Mouse (Mus musculus): ENCODE measurements around the gene Zp3.

Zp3 gene

DNA sequence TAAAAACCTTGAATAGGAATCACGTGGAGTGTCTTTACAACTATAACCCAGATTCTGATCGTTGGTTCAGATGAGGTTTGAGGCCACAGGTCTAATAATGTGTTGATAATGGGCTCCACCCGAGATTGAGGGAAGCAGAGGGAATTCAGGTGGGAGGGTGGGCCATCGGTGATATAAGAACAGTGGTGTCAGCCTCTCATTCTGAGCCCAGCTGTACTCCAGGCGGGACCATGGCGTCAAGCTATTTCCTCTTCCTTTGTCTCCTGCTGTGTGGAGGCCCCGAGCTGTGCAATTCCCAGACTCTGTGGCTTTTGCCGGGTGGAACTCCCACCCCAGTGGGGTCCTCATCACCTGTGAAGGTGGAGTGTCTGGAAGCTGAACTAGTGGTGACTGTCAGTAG is at the start of gene Zp3:
Zp3 (plus strand) TSS at position 196 of the 400 bp plus-strand sequence.
- DNase-seq (ENCODE audit: low read depth, low spot score), result no peak

DNA sequence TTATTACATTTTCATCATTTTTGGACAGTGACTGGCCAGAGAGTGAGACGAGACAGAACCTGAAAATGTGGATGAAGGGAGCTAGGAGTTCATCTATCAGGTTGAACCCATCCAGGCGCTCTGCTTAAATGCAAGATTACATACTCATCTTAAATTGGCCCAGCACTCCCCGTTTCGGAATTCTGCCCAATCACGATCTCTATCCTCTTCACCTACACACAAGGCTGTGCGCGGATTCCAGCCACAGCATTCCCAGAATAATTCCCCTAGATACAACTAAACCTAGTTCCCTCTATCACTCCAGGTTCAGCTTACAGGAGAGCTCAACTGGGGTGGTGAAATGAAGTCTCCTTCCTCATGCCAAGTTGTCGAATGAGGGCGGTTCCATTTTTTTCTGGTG is 48.4 kb upstream of the Zp3 start:
- no peak for DNase-seq (ENCODE audit: low read depth, low spot score)

DNA sequence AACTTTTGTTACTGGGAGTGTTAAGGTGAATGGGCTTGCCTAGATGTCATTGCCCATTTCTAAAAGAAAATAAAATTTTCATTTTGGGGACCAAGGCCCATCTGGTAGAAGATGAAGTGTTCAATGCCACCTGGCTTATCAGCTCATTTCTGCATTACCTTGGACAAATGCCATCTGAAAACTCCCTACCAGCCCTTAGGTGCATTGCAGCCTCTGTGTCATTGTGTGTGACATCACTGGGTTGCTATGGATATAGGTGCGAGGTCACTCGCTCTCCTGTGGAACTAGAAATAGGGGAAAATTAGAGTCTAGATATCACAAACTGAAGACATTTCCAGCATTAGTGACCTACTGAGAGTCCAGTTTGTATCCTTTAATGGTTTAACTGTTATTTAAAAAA is 47.5 kb upstream of the Zp3 start:
- DNase-seq (ENCODE audit: low read depth, low spot score), result no peak

DNA sequence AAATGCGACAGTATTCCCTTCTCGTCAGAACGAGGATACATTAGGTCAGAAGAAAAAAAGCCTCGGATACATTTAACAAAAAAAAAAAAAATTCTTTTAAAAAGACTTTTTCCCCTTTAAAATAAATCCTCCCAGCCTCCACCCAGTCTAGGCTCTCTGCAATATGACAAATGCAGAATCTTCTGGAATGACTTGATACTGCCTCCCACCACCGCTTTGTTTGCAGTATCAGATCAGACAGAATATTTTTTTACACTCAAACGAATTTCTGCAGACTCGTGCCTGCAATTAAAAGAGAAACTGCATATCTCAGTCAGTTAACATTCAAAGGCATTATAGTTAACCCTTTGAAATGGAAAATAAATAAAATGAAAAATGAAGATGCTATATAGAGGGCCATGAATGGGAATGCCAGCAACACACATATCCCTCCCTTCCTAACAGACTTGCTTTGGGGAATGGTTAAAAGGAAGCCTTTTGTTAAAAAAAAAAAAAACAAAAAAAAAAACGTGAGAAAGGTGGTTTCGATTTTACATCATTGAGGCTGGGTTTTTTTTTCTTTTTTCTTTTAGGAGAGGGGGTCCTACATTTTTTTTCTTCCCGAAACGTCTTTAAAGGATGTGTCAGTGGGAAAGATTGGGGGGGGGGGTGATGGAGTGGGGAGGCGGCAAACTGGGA is 46.5 kb upstream of the Zp3 start:
- no peak for DNase-seq (ENCODE audit: low read depth, low spot score)

DNA sequence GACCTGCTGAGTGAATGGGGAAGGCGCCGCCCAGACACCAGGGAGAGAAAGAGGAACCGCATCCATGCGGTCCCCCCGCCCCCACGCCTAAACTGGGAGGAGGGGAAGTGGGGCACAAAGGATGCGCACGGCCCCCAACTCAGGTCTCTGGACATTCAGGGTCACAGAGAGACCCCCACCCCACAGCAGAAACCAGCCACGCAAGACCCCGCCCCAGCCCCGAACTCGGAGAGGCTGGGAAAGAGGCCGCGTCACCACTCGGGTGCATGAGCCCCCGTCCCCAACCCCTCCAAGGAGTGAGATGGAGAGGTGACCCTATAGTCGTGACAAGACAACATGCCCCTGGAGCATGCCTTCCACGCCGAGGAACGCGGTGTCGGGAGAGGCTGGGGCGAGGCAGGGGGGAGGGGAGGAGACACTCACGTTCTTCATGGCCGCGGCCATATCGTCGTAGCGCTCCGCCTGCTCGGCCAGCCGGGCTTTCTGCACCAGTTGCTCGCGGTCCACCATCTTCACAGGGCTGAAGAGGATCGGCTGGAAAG is 45.9 kb upstream of the Zp3 start:
- no peak for DNase-seq (ENCODE audit: low read depth, low spot score)

DNA sequence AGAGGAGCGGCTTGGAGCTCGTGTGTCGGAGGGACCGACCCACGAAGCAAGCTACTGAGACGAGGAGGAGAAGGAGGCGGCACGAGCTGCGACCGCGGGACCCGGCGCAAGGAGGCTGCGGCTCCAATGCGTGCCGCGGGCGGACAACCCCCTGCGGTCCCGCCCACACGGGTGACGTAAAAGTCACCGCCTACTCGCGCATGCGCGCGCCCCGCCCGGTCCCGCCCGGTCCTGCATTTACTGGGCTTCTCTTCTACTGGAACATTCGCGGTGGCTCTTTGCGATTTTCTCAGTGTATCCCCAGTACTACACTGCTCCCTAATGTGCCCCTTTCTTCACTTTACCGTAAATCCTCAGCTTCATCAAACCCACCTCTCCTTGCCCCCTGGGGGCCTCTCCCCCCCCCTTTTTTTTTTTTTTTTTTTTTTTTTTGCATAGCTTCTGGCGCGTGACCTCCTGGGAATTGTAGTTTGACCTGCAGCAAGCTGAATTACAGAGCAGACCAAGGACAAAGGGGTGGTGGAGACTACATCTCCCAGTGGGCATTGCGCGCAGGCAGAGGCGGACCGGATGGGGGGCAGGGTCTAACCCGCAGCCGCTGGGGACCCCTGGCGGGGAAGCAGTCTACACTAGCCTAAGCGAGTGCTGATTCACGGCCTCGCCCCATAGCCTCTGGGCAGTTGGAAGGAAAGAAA is 45.3 kb upstream of the Zp3 start, which contains the start of gene Ywhag:
Ywhag (minus strand) TSS at position 136 of the 695 bp plus-strand sequence.
- DNase-seq (ENCODE audit: low read depth, low spot score), result peak; percentile 98

DNA sequence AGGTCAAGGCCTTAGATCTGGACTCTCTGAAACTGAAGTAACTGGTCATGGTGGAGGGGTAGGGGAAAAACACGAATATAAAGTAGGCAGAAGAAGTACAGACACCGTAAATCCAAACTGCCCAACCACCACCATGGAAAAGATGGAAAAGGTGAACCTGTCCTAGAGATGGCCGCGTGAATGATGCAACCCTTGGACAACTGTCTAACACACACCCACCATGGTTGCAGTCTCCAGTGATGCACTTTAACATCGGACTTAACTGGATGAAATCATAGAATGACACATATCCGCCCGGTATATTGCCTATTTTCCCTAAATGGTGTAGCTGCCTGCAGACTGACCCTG is 44.7 kb upstream of the Zp3 start:
- DNase-seq (ENCODE audit: low read depth, low spot score), result no peak

DNA sequence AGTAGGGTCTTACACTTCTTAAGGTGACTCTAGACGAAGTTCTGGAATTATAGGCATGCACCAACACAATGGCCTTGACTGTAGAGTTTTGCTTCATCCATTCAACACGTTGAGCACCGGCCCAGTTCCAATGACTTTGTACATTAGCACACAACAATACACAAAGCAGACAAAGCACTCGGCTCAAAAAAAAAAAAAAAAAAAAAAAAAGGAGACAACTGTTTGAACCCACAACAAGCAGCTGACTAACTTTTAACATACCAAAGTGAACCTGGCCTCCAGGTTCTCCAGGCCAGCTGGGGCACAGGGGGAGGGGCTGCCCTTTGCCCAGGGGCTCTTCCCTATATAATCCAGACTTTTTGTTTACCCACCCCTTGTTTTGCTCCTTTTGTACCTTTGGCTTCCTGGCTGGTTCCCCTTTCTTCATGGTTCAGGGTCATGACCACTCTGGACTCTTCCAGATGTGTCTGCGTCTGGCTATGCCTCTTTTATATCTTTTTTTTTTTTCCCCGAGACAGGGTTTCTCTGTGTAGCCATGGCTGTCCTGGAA is 44.2 kb upstream of the Zp3 start:
- no peak for DNase-seq (ENCODE audit: low read depth, low spot score)

DNA sequence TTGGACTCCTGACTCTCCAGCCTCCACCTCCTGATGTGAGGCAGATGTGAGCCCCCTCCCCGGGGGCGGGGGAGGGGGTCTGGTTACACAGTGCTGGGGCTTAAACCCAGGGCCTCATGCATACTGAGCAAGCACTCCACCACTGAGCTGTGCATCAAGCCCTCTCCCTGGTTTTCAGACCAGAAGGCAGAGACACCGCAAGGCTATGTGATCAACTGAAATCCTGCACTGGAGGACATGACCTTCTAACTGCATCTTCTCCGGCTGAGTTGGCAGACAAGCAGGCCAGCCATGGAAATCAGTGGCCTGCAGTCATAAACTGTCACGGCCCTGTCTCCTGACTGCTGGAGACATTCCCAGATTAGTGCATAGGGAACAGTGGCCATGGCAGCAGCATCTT is 39.3 kb upstream of the Zp3 start:
- DNase-seq (ENCODE audit: low read depth, low spot score), result no peak

DNA sequence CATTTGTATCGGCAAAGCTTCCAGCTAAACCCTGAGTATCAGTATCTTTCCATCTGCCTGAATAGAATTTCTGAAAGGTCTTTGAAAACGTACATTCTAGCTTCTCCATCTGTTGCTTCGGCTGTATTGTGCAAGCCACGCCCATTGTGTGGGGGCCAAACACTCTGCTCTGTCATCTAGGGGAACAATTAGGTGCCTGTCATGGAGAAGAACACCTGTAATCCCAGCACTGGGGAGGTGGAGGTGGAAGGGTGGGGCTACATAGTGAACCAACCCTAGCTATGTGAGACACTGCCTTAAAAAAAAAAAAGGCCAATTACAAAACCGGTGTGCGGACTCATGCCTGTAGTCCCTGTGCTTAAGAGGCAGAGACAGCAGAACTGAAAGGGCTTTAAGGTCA is 37.2 kb upstream of the Zp3 start:
- DNase-seq (ENCODE audit: low read depth, low spot score), result no peak

DNA sequence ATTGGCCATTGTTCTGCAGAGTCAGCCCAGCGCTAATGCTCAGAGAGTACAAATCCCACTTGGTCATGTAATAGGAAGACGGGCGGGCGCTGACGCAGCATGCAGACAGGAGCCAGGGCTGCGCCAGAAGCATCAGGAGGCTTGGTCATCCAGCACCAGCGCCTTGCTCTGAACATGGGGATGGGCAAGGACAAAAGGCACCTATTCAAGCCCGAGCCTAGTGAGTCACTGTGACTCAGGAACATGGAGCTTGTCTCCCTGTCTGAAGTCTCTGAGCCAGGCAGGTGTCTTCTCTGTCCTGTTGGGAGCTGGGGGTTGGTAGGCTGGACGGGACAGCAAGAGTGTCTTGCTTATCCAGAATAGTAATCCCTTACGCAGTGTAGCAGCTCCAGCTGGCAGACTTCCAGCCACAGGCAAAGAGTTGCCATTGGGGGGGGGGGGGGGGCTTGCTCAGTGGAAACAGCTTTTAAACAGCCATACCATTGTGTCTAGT is 33.9 kb upstream of the Zp3 start:
- no peak for DNase-seq (ENCODE audit: low read depth, low spot score)

DNA sequence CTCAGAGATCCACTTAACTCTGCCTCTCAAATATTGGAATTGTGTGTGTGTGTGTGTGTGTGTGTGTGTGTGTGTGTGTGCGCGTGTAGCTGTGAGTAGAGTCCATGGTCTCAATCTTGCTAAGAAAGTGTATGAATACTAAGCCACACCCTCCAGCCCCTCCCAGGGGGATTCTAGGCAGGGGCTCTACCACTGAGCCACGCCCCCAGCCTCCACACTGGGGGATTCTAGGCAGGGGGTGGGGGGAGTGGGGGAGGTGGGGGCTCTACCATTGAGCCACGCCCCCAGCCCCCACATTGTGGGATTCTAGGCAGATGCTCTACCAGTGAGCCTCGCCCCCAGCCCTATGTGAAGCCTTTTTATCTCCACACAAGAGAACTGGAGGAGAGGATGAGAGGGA is 33.3 kb upstream of the Zp3 start:
- no peak for DNase-seq (ENCODE audit: low read depth, low spot score)

DNA sequence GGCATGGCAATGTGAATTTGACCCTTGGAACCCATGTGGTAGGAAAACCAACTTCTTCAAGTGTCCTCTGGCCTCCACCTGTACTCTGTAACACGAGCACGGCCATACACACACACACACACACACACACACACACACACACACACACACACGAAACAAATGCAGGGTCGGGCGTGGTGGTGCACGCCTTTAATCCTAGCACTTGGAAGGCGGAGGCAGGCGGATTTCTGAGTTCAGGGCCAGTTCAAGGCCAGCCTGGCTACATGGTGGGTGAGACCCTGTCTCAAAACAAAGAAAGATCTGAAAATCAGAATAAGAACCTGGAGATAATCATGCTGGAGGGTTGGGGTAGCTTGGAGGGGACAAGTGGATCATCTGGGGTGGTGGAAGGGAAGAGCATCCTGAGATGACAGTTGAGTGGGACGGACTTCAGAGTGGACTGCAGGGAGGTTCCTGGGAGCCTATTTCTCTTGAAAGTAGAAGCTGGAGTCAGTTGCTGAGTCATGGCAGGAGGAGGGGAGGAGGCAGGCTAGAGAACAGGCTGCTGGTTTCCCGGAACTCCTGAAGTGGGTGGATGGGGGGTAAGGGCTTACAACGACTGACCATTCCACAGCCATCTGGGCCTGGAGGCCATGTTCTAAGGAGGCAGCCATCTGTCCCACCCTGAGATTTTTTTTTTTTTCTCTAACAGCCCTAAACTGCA is 29.0 kb upstream of the Zp3 start:
- DNase-seq (ENCODE audit: low read depth, low spot score), result no peak

DNA sequence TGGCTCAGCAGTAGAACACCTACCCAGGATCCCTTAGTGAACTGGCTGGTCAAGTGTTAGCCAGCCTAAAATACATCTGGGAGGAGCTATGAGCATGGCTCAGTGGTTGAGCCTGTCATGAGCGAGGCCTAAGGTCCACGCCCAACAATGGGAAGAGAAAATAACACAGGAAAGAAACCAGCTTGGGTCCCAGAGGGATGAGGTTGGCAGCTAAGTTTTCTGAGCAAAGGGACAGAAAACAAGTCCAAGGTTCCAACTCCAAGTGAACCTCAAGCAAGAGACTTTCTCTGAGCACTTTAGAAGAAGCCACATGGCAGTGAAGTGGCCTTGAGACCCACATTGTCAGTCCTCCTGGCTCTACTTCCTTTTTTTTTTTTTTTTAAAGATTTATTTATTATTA is 28.2 kb upstream of the Zp3 start:
- no peak for DNase-seq (ENCODE audit: low read depth, low spot score)

DNA sequence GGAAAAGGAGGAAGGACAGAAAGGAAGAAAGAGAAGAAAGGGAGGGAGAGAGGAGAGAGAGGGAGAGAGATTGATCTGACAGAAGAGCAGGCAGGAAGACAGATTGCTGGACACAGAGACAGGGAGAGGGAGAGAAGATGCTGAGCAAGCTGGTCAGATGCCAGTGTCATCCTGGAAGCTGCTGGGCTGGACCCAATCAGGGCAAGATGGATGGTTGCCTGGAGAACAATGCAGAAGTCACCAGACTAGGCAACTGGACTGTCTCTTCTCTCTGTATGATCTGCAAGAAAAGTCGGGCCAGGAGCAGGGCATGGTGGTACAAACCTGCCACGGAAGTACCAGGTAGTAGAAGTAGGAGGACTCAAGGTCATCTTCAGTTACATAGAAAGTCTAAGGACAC is 27.1 kb upstream of the Zp3 start:
- DNase-seq (ENCODE audit: low read depth, low spot score), result no peak

DNA sequence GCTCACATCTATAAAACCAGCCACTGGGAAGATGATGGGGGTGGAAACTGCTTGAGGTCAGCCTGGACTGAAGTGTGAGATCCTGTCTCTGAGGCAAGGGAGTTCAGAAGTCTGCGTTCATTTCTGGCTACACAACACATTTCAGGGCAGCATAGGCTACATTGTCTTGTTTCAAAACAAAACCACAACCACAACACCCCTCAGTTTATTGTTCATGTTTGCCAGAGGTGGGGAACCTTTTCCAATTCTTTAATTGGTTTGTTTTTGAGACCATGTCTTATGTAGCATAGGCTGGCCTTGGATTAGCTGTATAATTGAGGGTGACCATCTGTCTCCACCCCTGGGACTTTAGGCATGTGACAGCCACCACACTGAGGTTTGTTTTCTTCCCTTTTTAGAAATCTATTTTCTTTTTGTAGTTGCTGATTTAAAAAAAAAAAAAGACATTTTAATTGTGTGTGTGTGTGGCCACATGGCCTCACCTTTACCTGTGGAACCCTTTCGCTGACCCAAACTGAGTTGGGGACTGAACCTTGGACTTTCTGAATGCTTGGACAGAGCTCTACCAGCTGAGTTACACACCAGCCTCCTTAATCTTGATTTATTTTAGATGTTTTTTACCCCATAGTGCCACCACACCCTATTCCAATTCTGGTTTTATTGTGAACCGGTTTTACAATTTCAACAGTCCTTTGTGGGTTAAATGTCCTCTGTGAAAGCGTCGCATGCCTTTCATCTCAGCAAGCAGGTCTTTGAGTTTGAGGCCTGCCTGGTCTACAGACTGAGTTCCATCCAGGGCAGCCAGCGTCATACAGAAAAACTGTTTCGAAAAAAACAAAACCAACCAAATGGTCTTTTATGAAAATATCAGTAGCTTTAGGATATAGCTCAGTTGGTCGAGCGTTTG is 23.3 kb upstream of the Zp3 start:
- DNase-seq (ENCODE audit: low read depth, low spot score), result no peak

DNA sequence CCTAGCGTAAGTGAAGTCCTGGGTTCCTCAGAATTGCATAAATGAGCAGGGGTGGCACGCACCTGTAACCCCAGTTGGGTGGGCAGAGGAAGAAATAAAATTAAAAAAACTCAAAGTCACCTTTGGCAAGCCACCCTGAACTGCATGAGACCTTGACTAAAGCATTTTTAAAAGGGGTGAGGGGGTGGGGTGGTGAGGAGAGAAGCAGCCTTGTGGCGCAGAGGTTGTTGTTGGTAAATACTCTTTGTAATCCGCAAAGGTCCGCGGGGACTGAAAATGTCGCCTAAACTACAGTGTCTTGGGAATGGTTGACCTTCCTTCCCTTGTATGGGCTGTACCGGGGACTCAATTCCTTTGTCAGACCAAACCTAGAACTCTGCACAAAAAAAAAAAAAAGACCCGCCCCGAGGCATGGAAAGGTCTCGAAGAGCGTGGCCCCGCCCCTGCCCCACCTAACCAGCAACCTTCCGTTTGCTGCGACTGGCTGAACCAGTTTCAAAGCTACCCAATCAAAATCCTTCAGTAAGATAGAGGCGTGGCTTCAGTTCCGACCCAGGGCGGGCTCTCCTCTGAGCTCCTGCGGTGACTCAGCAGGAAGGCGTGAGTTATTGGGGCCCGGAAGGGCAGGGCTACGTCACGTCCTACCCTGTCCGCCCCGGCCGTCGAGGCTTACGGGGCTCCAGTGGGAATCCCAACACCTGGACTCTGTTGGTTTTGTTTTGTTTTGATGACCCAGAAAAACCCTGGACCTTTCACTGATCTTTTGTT is 22.5 kb upstream of the Zp3 start:
- peak; percentile 98 for DNase-seq (ENCODE audit: low read depth, low spot score)

DNA sequence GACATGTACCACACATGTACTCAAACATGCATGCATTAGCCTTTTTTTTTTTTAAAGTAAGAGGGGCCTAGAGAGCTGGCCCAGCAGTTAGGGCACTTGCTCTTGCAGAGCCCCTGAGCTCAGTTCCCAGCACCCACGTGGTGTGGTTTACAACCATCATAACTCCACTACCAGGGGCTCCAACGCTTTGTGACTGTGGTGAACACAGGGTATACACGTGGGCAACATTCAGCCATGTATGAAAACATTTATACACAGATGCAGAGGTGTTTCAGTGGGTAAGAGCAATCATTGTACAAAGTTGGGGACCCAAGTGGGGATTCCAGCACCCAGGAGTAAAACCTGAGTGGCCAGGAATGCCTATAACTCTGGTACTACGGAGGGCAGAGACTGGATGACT is 21.5 kb upstream of the Zp3 start:
- DNase-seq (ENCODE audit: low read depth, low spot score), result no peak

DNA sequence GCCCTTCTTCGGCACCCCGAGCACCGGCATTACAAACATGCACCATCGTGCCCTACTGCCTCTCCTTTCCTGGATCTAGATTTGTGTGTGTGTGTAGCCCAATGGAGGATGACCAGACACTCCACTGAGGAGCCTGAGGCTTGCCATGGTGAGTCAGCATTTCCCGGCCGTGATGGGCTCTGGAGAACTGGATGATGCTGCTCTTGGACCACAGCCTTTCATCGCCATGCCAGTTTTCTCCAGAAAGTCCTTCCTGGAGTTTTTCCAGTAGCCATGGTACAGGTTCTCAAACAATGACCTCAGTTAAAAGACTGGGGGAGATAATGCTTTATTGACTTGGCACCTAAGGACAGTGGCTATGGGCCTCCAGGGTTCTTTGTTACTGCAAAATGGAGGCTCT is 20.0 kb upstream of the Zp3 start:
- no peak for DNase-seq (ENCODE audit: low read depth, low spot score)

DNA sequence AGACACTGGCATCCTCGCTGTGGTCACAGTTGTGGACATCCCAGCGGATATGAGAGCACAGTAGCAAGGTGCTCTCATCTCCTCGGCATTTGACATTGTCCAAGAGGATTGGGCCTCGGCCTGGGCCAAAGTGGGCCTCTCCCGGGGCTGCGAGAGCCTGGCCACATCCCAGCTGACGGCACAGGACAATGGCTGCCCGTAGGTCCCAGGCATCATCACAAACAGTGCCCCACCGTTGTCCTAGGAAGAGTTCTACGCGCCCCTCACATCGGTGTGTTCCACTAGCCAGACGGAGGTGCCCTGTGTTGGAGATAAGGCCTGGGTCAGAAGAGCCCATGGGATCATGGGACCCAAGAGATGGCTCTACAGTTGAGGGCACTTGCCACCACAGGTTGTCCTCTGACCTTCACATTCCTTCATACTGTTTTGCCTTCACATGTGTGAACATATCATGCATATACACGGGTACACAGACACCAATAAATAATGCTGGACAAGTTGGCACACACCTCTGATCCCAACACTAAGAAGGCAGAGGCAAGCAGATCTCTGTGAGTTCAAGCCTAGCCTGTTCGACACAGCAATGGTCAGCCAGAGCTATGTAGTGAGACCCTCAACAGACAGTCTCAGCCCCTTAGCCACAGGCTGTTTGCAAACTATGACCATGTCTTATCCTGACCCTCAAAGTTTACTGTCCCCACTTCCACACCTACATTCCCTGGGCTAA is 18.8 kb upstream of the Zp3 start:
- DNase-seq (ENCODE audit: low read depth, low spot score), result no peak

Data from telencephalon, adult 2 months (tissue).